Mouse (Mus musculus) thymus, postnatal 4 days (tissue): ENCODE results near the gene Slc9a3r1.

Experiments
- DNase-seq: peaks from one replicate; pipeline ENCODE4 v3.0.0; 2021

Gene Slc9a3r1

DNA sequence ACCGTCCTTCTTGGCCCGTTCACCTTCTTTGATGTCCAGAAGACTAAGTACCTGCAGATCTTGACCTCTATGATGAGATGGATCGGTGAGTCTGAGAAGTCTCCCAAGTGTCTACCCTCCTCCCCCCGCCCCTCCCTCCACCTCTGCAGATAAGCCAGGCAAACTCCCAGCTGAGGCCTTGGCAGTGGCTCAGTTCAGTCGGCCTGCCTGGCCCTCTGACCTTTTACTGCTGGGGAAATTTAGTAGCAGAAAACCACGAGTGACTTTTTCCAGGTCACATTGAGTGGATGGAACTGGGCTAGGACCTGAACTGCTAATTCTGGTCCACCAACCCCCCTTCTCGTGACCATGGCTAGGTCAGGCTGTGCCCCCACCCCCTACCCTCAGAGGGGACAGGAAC is 65.3 kb downstream of the Slc9a3r1 start:
- DNase-seq, result no peak

GRCm38 (mm10) chr11:115229021-115229930 is 66.1 kb downstream of the Slc9a3r1 start:
- DNase-seq, result peak; percentile 32
